Mouse (Mus musculus) embryo, embryonic 10 days (tissue): ENCODE measurements around the gene Plcxd1.
"Not testable (repeated sequence)": the region's sequence is repeated elsewhere in the genome, so short reads cannot be mapped to it uniquely, and the experiment has no call there.

Experiments
- DNase-seq: peaks from one replicate; pipeline ENCODE4 v3.0.0-alpha.2; 2015; ENCODE audit warnings: low spot score

Gene Plcxd1

DNA sequence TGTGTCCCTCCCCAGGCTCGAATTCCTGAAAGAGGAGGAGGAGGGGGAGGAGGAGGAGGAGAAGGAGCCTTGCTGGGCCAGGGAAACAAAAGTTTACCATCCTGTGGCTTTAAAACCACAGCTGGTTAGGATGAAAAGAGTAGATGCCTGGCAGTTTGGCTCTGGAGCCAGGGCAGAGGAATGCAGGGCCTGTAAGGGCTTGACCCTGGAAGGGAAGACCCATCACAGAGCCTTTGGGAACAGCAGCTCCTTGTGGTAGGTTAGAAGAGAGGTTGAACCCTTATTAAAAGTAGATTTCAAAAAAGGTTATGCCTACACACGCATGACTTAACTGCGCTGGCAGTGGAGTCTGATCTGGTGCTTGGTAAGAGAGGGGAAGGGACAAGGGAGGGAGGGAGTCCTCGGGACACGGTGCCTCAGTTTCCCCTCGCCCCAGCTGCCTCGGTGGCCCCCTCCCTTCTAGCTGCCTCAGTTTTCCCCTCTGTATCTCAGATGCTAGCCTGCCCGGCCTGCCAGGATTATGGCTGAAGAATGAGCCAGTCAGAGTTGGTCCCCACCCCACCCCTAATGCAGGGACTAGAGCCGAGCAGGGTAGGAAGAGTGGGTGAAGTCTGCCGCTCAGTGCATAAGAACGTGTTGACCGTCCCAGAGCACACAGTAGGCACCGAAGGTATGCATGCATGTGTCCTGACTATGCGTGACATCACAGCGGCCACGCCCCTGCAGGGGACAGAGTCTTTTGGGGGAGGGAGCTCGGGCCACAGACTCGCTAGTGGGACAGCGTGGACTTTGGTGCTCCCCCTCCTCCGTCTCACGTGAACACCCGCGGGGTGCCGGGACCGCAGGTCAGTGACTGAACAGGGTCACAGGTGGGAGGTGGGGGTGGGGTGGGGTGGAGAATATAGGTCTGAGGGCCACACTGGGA lies at the start of gene Plcxd1:
TSS of gene Plcxd1 (plus strand) at position 314 of the 925 bp plus-strand sequence.
- peak; percentile 52 for DNase-seq

- peak; percentile 80 for DNase-seq
Measured at GRCm38 (mm10) chr5:110057637-110058408, 41.9 kb upstream of the Plcxd1 start.

GRCm38 (mm10) chr5:110072413-110072812 lies 27.4 kb upstream of the Plcxd1 start, which contains the start of gene Gm17655:
Gene Gm17655 (minus strand): TSS chr5:110072513.
- DNase-seq, result not testable (repeated sequence)

GRCm38 (mm10) chr5:110082961-110083360 lies 16.8 kb upstream of the Plcxd1 start:
- DNase-seq, result no peak

- DNase-seq, result peak; percentile 17
Measured at GRCm38 (mm10) chr5:110086161-110086866, 13.5 kb upstream of the Plcxd1 start.

DNA sequence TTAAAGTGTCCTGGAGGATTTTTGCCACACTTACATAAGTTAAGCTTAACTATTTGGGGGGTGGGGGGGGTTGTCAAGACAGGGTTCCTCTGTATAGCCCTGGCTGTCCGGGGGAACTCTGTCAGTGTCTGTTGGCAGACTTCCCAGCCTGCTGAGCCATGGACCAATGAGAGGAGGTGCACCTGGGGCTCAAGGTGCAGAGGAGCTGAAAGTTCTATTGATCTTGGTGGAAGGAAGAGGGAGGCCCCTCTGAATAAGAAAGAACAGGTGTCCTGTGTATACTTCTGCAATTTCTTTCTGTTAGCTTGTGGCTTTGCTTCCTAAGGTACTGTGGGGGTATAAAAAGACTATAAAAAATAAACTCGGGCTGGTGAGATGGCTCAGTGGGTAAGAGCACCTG lies 8.2 kb upstream of the Plcxd1 start:
- no peak for DNase-seq

DNA sequence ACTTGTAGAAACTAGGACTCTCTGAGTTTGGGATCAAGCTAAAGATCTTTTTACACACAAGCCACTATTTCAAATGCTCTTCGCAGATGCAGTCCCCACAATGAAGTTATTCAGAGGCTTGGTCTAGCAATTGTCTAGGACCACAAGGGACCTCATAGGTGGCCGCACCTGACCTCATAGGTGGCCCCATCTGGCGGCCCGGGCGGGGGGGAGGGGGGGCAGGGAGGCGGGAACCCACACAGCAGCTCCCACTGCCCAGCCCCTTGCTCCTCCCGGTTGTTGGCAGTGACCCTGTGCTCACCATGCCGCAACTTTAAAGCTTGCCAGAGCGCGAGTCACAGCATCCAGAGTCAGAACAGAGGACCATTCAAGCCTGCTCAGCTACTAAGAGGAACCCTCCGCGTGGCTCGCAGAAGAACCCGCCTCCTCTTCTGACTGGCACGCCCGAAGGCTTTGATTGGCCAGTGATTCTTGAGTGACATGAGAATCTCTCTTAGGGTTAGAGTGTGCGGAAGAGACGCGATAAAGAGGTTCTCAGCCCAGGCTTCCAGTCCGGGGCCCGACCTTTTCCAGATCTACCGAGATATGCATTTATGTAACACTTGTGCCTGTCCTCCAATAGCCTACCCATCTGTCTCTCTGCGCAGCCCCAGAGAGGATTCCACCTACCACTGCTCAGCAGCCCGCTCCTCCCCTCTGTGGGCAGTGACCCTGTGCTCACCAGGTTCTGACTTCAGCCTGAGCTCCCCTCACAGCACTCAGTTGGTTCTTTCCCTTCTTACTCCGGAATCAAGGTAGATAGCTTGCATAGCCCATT lies 5.5 kb upstream of the Plcxd1 start, which contains the start of gene Gm35315:
TSS of gene Gm35315 (minus strand) at position 391 of the 817 bp plus-strand sequence.
- peak; percentile 94 for DNase-seq

DNA sequence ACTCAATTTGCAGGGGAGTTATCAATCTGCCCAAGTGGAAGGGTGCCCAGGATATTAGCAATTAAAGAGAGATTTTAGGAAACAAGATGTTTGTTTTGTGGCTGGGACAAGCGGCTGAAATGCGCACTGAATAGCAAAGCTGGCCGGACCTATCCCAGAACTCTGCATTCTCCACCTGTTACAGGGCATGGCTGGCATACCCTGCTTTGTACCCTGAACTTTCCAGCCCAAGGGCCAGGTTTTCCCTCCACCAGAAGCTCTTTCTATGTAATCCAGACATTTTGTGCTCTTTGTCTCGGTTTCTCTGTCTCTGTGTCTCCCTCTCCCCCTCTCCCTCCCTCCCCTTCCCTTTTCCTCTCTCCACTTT lies 4.9 kb upstream of the Plcxd1 start:
- no peak for DNase-seq

GRCm38 (mm10) chr5:110098991-110099477 lies 735 bp upstream of the Plcxd1 start:
- peak; percentile 5 for DNase-seq

DNA sequence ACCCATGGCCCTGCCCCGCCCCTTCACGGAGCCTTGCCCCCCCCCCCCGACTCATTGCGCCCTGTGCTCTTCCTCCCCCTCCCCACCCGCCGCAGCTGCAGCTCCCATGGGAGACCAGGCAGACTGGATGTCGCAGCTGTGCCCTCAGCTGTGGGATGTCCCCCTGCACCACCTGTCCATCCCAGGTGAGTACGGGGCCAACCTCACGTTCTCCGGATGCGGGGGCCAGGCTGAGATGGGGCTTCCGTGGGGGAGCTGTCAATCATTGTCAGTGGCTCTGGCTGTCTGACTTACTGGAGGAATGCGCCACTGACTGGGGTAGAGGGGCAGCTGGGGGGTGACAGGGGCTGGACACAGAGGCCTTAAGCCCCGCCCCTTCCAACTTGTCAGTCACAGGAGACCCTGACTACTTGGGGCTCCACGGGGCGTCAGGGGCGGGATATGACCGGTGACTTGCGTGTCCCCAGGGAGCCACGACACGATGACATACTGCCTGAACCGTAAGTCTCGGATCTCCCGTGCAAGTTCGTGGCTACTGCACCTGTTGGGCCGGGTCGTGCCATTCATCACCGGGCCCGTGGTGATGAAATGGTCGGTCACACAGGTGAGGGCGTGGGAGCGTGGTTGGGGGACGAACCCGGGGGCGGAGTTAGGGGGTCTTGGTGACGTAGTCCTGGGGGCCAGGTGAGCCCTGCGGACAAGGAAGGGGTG lies 1.3 kb downstream of the Plcxd1 start:
- DNase-seq, result peak; percentile 42

DNA sequence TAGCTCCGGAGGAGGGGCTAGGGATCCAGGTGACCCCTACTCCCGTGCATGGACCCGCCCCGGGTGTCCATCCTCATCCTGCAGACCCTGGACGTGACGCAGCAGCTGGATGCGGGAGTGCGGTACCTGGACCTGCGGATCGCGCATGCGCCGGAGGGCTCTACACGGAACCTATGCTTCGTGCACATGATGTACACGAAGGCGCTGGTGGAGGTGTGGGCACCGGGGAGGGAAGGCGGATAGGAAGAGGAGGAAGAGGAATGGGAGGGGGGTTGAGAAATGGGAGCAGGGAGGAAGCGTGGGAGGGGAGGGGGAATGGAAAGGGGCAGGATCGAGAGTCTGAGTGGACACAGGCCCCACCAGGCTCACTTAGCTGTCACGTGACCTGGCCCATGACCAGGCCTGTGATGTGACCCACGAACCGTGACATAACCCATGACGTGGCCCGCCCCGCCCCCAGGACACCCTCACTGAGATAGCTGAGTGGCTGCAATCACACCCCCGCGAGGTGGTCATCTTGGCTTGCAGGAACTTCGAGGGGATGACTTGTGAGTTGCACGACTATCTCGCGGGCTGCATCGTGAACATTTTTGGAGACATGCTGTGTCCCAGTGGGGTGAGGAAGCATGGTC lies 2.1 kb downstream of the Plcxd1 start:
- peak; percentile 31 for DNase-seq

DNA sequence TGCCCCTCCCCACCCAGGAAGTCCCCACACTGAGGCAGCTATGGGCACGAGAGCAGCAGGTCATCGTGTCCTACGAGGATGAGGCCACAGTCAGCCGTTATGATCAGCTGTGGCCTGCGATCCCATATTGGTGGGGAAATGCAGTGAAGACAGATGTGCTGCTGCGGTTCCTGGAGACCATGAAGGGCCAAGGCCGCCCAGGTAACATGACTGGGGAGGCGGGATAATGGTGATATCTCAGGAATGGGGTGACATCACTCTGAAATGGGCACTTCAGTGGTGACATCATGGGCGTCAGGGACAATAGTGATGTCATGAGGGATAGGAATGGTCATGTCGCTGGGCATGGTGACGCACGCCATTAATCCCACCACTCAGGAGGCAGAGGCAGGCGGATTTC lies 2.7 kb downstream of the Plcxd1 start:
- DNase-seq, result peak; percentile 4

DNA sequence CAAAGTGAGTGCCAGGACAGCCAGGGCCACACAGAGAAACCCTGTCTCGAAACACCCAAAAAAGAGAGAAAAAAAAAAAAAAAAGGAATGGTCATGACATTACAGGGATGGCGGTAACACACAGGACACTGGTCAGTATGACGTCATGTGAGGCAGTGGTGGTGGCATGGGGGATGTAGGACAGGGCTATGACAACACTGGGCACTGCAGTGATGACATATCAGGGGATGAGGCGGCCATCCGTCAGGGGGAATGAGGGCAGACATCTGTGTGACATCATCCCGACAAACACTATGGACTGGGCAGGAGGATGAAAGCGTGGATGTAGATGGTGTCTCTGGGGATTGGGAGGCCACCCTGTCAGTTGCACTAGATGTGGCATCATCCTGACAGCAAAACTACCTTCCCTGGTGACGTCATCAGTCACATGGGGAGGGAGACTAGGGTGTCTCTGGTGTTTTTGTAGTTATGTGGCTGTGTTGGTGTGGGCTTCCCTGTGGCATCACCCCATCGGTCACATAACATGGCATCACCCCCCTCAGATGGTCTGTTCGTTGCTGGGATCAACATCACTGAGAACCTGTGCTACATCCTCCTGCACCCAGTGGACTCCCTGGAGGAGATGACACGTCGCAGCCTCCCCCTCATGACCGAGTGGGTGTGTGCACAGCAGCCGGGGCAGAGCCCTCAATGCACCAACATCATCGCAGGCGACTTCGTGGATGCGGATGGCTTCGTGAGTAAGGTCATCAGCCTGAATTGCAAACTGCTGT lies 3.3 kb downstream of the Plcxd1 start:
- DNase-seq, result no peak

- no peak for DNase-seq
Measured at GRCm38 (mm10) chr5:110103901-110104615, 4.3 kb downstream of the Plcxd1 start.

GRCm38 (mm10) chr5:110104616-110105380 lies 5.0 kb downstream of the Plcxd1 start:
- no peak for DNase-seq

DNA sequence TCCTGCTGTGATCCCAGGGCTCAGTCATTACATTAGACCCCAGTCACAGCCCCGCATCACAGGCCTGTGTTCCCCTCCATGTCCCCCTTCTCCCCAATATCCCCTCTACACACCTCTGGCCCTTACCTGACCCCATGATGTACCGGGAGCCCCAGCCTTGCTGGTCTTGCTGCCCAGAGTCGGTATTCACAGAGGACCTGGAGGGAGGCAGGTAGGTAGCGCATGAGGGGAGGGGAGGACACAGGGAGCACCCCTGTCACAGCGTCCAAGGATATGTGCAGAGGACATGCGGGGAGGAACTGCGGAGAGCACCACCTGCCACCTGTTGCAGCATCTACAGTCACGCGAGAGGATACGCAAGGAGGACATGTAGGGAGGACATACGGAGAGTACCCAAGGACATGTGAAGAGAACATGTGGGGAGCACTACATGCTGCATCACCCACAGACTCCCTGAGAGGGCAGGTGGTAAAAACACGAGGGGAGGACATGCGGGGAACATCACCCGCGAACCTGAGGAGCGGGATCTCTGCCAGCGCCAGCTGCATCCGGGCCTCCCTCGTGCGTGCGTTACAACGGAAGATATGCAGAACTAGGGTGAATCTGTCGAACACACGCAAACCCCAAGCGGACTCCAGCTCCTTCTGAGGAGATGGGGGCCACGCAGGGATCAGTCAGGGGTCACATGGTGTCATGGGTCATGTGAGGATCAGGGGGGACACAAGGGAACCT lies 6.5 kb downstream of the Plcxd1 start:
- DNase-seq, result no peak
